Mouse (Mus musculus) adrenal gland, postnatal 10 days (tissue): Measurements from ENCODE around the gene Slc9b1. TPM values are rescaled to one million over a fixed set of nuclear protein-coding genes. Genes with fewer than 3 reads are reported as not detected.

ENCODE experiments used
- DNase-seq: peaks from one replicate; pipeline ENCODE4 v3.0.0; 2021; ENCODE audit warnings: mixed read lengths
- total RNA-seq, 2 experiments: library from RNA; stranded (reverse); gene quantifications; 2 replicates each; pipeline ENCODE4 v1.2.3; 2021

The Slc9b1 gene
- total RNA-seq, 2 experiments from 2014 or later = 0.45 to 0.84 TPM

DNA sequence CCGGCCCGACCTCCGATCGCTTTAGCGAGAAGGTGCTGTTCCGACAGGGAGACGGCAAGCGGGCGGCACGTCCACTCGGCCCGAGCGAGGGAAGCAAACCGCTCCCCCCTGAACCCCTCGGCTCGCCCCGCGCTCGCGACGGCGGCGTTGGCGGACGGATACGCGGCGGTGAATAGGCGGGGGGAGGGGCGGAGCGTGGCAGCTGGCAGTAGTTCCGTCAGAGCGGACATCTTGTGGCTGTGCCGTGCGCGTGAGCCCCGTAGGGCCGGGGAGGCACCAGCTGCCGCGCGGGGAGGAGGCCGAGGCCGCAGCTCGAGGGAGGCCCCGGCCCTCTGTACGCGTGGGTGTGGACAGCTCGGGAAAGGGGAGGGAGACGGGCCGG lies 90.7 kb downstream of the Slc9b1 start:
- DNase-seq = peak; percentile 95

DNA sequence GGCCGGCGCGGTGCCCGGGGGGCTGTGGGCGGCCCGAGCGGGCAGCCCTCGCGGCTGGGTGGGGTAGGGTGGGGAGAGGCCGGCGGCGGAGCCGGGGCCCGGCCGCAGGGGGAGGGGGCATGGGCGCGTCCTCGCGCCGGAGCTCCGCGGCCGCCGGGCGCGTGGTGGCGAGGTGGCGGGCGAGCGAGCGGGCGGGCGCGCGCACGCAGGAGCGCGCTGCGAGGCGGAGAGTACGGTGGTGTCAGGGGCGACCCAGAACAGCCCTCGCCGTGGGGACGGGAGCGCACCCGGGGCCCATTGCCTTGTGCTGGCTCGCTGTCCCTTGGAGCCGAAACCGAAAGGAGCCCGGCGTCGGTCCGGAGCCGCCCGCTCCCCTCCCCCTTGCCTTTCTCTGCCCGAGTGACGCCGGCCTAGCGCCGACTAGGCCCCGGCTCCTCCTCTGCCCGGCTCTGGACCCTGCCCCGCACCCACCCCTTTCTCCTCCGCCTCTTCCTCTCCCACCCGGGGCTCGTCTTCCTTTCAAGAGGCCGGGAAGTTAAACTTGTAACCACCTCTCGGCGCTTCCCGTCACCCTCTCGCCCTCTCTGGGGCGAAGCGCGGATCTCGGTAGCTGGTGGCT lies 91.2 kb downstream of the Slc9b1 start:
- peak; percentile 91 for DNase-seq

DNA sequence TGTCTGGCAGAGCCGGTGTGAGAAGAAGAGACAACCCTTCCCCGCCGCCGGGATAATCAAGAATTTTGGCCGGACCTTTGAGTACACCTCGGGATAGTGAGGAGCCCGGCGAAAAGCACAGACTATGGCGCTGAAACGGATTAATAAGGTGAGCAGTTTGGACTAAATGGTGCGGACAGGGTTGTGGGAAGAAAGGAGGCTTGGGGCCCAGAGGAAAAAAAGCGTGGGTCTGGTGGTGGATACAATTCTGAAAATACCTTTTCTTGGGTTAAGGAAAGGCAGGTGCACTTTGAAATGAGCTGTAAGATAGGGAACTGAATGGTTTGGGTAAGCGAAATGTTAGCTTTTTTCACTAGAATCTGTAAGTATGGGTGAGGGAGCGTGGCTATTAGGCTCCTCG lies 91.8 kb downstream of the Slc9b1 start:
- no peak for DNase-seq

DNA sequence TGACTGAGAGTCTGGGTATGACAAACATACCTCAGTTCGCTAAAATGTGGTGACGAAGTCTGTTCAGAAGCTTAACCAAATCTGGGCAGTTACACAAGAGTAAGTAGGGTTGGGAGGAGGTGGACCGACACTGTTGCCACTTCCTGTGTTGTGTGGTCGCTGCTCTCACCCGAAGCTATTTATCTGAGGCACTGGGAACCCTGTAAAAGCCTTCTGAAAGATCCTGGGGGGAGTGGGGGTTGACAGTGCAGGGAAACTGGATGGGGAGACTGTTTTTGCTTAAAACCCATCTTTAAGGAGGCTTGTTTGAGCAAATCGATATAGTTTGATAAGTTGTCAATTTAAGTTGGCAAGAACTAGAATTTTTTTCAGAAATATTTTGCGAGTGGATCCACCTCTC lies 92.4 kb downstream of the Slc9b1 start:
- DNase-seq = peak; percentile 61

DNA sequence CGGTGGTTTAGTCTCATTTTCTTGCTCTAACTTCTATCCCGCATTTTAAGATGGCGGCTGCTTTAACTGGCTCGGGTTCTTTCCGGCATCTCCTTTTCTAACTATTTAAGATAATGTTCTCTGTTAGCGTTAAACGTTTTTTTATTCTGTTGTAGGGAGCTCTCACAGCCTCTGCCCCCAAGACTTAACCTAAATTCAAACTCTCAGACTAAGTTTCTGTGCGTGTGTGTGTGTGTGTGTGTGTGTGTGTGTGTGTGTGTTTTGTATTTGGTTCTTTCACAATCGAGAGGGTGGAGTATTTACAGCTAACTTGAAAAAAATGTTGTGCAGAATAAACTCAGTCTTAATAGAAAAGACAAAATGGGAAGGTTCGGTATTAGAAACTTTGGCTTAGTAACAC lies 92.8 kb downstream of the Slc9b1 start:
- peak; percentile 34 for DNase-seq

DNA sequence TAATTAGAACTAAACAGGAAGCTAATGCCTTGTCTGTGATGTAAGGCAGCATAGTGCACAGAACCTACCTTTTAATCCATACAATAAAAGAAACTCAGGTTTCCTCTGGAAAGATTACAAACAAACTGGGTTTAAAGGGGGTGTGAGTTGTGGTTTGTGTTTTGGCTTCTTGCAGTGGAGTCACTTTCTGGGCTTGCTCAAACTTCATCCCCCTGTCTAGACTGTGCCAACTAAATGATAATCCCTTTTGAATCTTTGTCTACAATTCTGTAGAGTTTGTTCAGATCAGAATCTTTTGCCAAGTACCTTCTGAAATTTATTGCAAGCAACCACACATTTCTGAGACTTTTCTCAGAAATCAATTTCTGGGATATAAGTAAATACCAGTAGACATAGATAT lies 97.1 kb downstream of the Slc9b1 start:
- no peak for DNase-seq

Other genes starting within 250 kb of the Slc9b1 start
- gene Cenpe, start 135.5 kb upstream of the Slc9b1 start, total RNA-seq = 1 to 10 TPM; 7.5 to 9.0 TPM
- gene Bdh2, start 66.8 kb upstream of the Slc9b1 start, total RNA-seq = 1 to 10 TPM; 2.8 to 3.5 TPM
- 1 to 10 TPM; 1.8 to 4.2 TPM for gene Slc9b2, start 40.3 kb upstream of the Slc9b1 start, total RNA-seq
- gene Cisd2, start 75.9 kb downstream of the Slc9b1 start, total RNA-seq = 10 to 100 TPM; 27.0 to 30.2 TPM
- gene Ube2d3, start 90.1 kb downstream of the Slc9b1 start, total RNA-seq = 100 to 1,000 TPM; 350 to 358 TPM
- gene Manba, start 137.6 kb downstream of the Slc9b1 start, total RNA-seq = 10 to 100 TPM; 12.9 to 18.6 TPM